Mouse (Mus musculus): Measurements from ENCODE around the gene 5830473C10Rik.
A peak's percentile ranks its signal among the peaks of the same experiment; 100 is the strongest.

5830473C10Rik gene

GRCm38 (mm10) chr5:90560743-90561142, at the start of gene 5830473C10Rik:
Gene 5830473C10Rik, plus strand, starts transcription at chr5:90561107.
- no peak for DNase-seq (ENCODE audit: low read depth, low spot score)

GRCm38 (mm10) chr5:90512288-90512955, 48.5 kb upstream of the 5830473C10Rik start:
- no peak for DNase-seq (ENCODE audit: low read depth, low spot score)

GRCm38 (mm10) chr5:90515561-90515960, 45.3 kb upstream of the 5830473C10Rik start:
- no peak for DNase-seq (ENCODE audit: low read depth, low spot score)

GRCm38 (mm10) chr5:90518356-90519100, 42.4 kb upstream of the 5830473C10Rik start, which contains the start of gene Afm:
Gene Afm, plus strand, starts transcription at chr5:90518932.
- DNase-seq (ENCODE audit: low read depth, low spot score) = no peak

- DNase-seq (ENCODE audit: low read depth, low spot score) = no peak
Measured at GRCm38 (mm10) chr5:90551191-90551590, 9.7 kb upstream of the 5830473C10Rik start.

GRCm38 (mm10) chr5:90556052-90556451, 4.9 kb upstream of the 5830473C10Rik start:
- DNase-seq (ENCODE audit: low read depth, low spot score) = no peak

GRCm38 (mm10) chr5:90561721-90562275, 891 bp downstream of the 5830473C10Rik start:
- DNase-seq (ENCODE audit: low read depth, low spot score) = no peak

- DNase-seq (ENCODE audit: low read depth, low spot score) = no peak
Measured at GRCm38 (mm10) chr5:90562880-90563279, 2.0 kb downstream of the 5830473C10Rik start.

GRCm38 (mm10) chr5:90564161-90564560, 3.3 kb downstream of the 5830473C10Rik start:
- no peak for DNase-seq (ENCODE audit: low read depth, low spot score)

GRCm38 (mm10) chr5:90565205-90565604, 4.3 kb downstream of the 5830473C10Rik start:
- DNase-seq (ENCODE audit: low read depth, low spot score) = no peak

- DNase-seq (ENCODE audit: low read depth, low spot score) = no peak
Measured at GRCm38 (mm10) chr5:90567788-90568187, 6.9 kb downstream of the 5830473C10Rik start.

GRCm38 (mm10) chr5:90568338-90568737, 7.4 kb downstream of the 5830473C10Rik start:
- no peak for DNase-seq (ENCODE audit: low read depth, low spot score)

GRCm38 (mm10) chr5:90571216-90571615, 10.3 kb downstream of the 5830473C10Rik start:
- no peak for DNase-seq (ENCODE audit: low read depth, low spot score)

- DNase-seq (ENCODE audit: low read depth, low spot score) = no peak
Measured at GRCm38 (mm10) chr5:90577751-90578150, 16.8 kb downstream of the 5830473C10Rik start.

- no peak for DNase-seq (ENCODE audit: low read depth, low spot score)
Measured at GRCm38 (mm10) chr5:90579556-90579955, 18.6 kb downstream of the 5830473C10Rik start.

- DNase-seq (ENCODE audit: low read depth, low spot score) = no peak
Measured at GRCm38 (mm10) chr5:90582179-90582578, 21.3 kb downstream of the 5830473C10Rik start.

GRCm38 (mm10) chr5:90584799-90585198, 23.9 kb downstream of the 5830473C10Rik start:
- DNase-seq (ENCODE audit: low read depth, low spot score) = no peak

GRCm38 (mm10) chr5:90586511-90586910, 25.6 kb downstream of the 5830473C10Rik start:
- DNase-seq (ENCODE audit: low read depth, low spot score) = no peak

- no peak for DNase-seq (ENCODE audit: low read depth, low spot score)
Measured at GRCm38 (mm10) chr5:90588104-90588503, 27.2 kb downstream of the 5830473C10Rik start.

- peak; percentile 63 for DNase-seq (ENCODE audit: low read depth, low spot score)
Measured at GRCm38 (mm10) chr5:90588708-90589595, 28.0 kb downstream of the 5830473C10Rik start.

- DNase-seq (ENCODE audit: low read depth, low spot score) = no peak
Measured at GRCm38 (mm10) chr5:90590676-90591075, 29.8 kb downstream of the 5830473C10Rik start.

GRCm38 (mm10) chr5:90591936-90592335, 31.0 kb downstream of the 5830473C10Rik start:
- DNase-seq (ENCODE audit: low read depth, low spot score) = no peak
